Mouse (Mus musculus) CH12.LX (cell line): ENCODE measurements around the gene Kctd15.

Source experiments
- CTCF ChIP-seq, 2 experiments: IDR thresholded peaks in 1 of 2; conservative IDR thresholded peaks in 1 of 2; 2 replicates each; pipeline ENCODE4 v1.5.1; 2011 to 2012; ENCODE audit warnings: low read depth in 2 of 2, low read length in 2 of 2, improper control_type of control experiment in 1 of 2, inconsistent platforms in 1 of 2, mild to moderate bottlenecking in 1 of 2, moderate library complexity in 1 of 2
- ELF1 ChIP-seq: IDR thresholded peaks from 2 replicates; pipeline ENCODE4 v1.6.1; 2014; ENCODE audit warnings: low read depth, mild to moderate bottlenecking, inconsistent platforms, low read length, improper control_type of control experiment
- EP300 ChIP-seq: IDR thresholded peaks from 2 replicates; pipeline ENCODE4 v1.6.1; 2011; ENCODE audit warnings: low read length, improper control_type of control experiment
- GABPA ChIP-seq: IDR thresholded peaks from 2 replicates; pipeline ENCODE4 v1.6.1; 2012; ENCODE audit warnings: low read depth, low read length, improper control_type of control experiment, inconsistent platforms; ENCODE audit not compliant: insufficient replicate concordance
- HCFC1 ChIP-seq: IDR thresholded peaks from 2 replicates; pipeline ENCODE4 v1.6.1; 2012; ENCODE audit warnings: low read depth, mild to moderate bottlenecking, inconsistent platforms, low read length, improper control_type of control experiment
- IRF4 ChIP-seq: IDR thresholded peaks from 2 replicates; pipeline ENCODE4 v1.6.1; 2014; ENCODE audit warnings: low read depth, mild to moderate bottlenecking, inconsistent platforms, low read length, improper control_type of control experiment
- POLR2A ChIP-seq: IDR thresholded peaks from 2 replicates; pipeline ENCODE4 v1.6.1; 2011; ENCODE audit warnings: low read depth, mild to moderate bottlenecking, improper control_type of control experiment, low read length
- POLR2AphosphoS2 ChIP-seq: IDR thresholded peaks from 2 replicates; pipeline ENCODE4 v1.6.1; 2011; ENCODE audit warnings: low read depth, low read length, improper control_type of control experiment
- SIN3A ChIP-seq: IDR thresholded peaks from 2 replicates; pipeline ENCODE4 v1.6.1; 2012; ENCODE audit warnings: low read length, improper control_type of control experiment, inconsistent platforms
- ZMIZ1 ChIP-seq: IDR thresholded peaks from 2 replicates; pipeline ENCODE4 v1.6.1; 2012; ENCODE audit warnings: low read depth, mild to moderate bottlenecking, inconsistent platforms, low read length, improper control_type of control experiment

DNA sequence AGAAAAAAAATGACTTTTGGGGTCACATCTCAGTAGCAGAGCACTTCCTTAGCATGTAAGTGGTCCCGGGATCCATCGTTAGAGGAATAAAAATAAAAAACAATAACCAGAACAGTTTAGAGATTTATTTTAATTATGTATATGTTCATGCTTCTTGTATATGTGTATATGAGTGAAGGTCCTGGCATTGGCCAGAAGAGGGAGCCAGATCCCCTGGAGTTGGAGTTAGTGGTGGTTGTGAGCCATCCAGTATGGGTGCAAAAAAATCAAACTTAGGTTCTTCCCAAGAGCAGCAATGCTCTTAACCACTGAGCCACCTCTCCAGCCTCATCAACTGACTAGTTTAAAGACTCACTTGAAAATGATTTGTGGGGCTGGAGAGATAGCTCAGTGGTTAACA, 40.3 kb downstream of the Kctd15 start:
- no peak for TF ChIP-seq SIN3A
- no peak for TF ChIP-seq HCFC1
- TF ChIP-seq ELF1 = no peak
- no peak for TF ChIP-seq ZMIZ1
- TF ChIP-seq EP300 = no peak
- peak; percentile 46 to 92; a peak in 3 of 4 replicates for TF ChIP-seq CTCF (conservative IDR thresholded peaks at IDR 0.05 in 1 of 2, IDR thresholded peaks at IDR 0.05 in 1 of 2; ENCODE audit: low read depth in 2 of 2, low read length in 2 of 2)
- no peak; the same call in 1 of the 2 replicates for TF ChIP-seq IRF4
- no peak for TF ChIP-seq POLR2A
- no peak for TF ChIP-seq GABPA
- no peak for TF ChIP-seq POLR2AphosphoS2
